Mouse (Mus musculus) thymus, postnatal 25 days (tissue): Measurements from ENCODE around the gene Adgrb3.

Experiments
- DNase-seq: peaks from one replicate; pipeline ENCODE4 v3.0.0; 2022

Gene Adgrb3

DNA sequence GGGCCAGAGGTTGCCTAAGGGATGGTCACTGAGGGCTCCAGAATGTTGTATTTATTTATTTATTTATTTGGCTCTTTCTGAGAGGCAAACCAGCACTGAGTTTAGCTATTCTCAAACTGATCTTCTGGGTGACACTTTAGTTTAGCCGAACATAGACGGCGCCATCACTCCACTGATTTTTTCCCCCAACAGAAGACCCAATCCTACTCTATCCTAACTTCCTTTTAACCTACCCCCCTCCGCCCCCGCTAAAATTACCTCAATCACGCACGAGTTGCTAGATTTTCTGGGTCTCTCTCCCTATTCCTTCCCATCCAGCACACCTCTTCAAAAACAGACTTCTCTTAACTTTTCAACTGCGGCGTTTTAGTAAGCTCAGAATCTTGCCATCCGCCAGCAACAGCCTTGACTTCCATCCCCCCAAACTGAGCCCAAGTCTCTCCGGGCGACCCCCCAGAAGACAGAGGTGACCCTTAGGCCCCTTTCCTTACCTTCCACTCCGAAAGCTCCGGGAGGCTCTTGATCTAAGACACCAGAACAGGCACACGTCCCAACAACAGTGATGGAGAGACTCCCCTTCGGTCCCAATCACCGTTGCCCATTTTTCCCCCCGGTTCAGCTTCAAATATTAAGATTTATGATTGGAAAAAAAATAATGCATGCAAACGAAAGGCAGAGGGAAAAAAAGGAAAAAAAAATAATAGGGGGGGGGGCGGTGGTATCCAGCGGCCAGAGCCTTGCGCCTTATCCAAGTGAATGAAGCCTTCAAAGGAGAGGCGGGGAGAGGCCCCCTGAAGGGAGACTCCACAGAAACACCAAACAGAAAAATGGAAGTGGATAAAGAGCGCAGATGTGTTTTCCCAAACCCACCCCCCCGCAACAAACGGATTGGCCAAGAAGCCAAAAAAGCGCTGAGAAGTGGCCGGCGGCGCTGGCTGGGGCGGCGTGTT is at the start of gene Adgrb3:
Gene Adgrb3 (minus strand): TSS at position 737 of the 950 bp plus-strand sequence.
- no peak for DNase-seq

DNA sequence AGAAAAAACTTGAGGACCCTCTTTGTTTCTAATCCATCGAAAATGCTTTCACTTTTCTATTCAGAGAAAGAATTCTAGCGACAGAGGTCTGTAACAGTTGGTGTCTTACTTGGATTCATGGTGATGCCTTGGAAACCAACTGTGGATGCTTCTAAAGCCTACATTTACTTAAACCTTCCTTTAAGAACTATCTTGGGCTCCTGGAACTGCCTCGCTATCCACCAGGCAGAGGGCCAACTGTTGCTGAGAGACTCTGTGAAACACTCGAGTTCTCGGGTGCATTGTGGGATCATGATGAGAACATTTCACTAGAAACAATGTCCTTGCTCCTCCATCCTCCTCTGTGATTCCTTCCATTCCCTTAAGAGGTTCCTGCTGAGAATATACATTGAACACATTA is 48.0 kb upstream of the Adgrb3 start:
- no peak for DNase-seq

GRCm38 (mm10) chr1:25857473-25857872 is 28.0 kb upstream of the Adgrb3 start:
- no peak for DNase-seq

DNA sequence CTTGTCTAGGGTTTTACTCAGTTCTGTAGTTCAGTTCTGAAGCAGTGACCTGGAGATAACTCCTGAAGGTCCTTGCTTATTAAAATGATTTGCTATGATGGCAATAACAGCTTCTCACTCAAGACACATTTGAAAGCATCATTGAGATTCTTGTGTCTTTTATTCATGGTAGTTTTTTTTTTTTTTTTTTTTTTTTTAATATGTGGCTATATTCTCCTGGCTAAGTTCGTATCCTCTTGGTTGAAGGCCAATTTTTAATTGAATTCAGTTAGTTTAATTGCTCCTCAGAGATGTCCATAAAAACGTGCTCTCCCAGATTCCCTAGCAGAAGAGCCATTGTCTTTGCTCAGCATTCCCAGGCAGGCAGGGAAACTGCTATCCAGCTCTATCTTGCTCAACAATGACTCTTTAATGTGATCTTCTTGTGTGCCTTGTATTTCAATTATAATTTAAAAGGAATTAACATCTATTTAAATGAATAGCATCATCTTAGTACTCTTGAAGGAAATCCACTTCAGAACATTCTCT is 25.0 kb upstream of the Adgrb3 start:
- DNase-seq = no peak

GRCm38 (mm10) chr1:25832260-25832659 is 2.8 kb upstream of the Adgrb3 start:
- no peak for DNase-seq

DNA sequence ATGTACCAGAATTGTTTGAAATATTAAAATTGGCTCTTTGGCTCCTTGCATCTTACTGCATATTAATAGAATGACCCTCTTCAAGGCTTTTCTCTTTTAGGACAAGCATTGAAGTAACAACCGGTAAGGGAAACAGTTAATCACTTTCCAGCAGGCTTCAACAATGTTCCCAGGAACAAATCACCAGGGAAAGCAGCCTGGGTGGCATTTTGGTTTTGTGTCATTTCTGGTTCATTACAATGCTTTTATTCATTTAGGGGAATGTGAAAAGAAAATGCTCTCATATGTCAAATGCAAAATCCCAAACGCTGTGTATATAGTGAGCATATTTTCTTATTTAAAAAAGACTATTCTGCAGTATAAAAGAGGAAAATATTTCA is 2.0 kb upstream of the Adgrb3 start:
- DNase-seq = no peak

DNA sequence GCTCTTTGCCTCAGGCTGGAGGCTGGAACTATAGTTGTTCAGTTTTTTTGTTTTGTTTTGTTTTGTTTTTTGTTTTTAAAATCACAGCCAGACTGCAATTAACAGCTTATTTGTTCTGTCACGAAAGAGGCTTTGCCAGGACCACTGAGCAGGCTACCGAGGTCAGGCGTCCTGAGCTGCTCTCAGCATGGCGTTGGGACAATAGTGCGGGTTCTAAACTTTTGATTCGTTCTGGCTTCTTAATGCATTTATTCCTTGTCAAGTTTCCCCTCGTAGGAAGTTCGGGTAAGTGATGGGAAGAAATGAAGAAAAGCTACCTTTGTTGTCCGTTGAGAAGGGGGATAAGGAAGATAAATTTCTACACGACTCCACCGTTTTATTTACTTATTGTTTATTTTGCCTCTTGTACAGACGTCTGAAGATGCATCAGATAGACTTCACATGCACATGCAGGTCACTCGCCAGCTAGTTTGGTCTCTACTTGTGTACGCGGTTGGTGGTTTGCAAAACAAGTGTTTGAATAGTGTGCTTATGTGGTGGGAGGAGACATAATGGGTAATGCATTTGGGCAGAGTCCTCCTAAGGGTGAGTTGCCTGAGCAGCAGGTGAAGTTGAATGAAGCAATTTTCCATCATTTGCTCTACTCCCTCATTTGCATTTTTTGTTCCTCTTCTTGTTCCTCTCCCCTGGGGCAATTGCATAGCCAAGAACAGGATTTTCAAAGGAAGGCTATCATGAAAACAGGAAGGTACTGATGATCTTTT is 1.4 kb upstream of the Adgrb3 start:
- no peak for DNase-seq

GRCm38 (mm10) chr1:25829921-25830751 is 629 bp upstream of the Adgrb3 start:
- no peak for DNase-seq

DNA sequence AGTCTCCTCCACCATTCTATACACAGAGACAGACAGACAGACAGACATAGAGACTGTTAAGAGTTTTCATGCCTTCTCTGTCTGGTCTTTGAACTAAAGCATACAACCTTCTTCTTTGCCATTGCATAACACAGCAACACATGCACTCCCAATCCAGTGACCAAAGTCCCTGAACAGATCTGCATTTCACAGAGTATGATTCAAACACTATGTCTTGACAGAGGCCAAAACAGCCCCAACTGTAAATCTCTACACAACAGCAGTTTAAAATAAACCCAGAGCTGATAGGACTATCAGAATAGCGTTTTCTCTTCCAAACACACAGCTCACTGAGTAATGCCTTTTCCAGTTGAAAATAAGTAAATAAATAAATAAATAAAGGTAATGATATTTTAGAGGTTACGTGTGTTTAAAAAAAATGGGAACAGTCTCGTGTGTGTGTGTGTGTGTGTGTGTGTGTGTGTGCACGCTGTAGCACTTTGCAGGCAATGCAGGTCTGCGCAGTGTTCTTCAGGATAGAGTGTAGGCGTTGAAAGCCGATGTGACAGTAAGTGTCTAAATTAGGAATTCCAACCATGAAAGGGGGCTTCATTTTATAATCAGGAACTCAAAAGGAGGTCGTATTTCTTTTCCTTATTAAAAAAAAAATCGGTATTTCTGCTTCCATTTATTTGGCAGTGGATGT is 1.3 kb downstream of the Adgrb3 start:
- no peak for DNase-seq

- DNase-seq = no peak
Measured at GRCm38 (mm10) chr1:25827436-25827835, 2.1 kb downstream of the Adgrb3 start.

- DNase-seq = no peak
Measured at GRCm38 (mm10) chr1:25826771-25827170, 2.7 kb downstream of the Adgrb3 start.

DNA sequence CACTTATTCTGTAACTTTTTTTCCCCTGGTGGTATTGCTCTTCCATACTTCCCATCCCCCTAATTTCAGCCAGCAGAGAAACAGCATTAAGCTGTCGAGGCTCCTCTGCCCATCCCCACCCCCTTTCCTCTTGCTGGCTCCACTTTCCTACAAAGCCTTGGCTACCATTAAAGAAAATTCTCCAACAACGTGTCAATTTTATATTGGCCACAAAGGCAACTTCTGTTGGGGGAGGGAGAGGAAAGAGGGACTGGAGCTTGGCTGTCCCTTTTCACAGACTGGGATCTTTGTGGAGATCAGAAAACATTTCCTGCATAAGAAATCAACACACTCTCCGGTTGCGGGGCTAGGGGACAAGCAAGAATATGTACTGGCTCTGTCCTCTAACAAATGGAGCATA is 4.9 kb downstream of the Adgrb3 start:
- DNase-seq = no peak

DNA sequence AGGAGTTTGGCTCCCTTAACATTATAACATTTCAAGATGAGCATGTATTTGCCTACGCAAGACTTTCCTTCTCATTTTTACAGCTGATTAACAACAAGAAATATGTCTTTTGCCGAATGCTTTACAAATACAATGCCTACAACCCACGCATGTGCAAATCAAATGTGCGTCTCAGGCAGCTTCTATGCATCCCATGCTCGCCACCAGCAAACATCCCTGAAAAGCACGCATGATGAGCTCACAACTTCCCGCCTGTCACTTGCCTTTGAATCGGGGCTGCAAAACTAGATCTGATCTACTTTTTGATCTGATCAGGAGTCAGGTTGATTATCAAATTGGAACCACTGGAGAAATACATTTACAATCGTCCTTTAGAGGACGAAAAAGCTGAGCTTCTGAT is 5.5 kb downstream of the Adgrb3 start:
- DNase-seq = no peak

DNA sequence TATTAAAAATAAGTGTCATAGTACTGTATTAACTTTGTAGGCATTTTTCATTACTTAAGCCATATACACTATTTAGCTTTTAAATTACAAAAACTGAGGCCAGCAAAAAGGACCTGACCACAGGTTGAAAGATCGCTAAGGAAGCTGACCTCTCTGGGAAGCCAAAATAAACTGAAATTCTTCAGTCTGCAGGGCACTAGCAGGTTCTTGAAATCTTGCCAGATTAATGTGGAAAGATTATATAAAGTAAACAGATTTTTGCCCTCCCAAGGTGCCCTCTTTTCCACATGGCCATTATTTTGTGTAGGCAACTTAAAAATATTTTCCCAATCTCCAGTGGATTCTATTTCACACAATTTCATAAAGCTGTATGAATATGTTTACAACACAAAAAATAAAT is 14.0 kb downstream of the Adgrb3 start:
- DNase-seq = no peak

DNA sequence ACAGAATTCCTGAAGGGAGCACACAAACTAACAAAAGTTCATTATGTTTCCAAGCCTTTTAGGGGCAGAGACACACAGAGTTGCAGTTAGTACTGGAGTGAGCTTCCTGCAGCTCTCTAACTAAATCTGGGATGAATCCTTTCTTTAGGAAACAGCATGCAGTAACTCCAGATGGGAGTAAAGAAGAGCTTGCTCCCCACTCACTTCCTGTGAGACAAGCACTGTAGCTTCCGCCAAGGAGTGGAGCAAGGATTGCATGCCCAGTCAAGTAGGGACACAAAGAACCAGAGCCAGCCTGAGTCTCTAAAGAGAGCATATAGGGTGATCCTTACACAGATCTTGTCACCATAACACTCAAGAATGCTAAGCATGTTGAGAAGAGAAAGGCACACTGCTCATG is 50.7 kb downstream of the Adgrb3 start:
- no peak for DNase-seq

DNA sequence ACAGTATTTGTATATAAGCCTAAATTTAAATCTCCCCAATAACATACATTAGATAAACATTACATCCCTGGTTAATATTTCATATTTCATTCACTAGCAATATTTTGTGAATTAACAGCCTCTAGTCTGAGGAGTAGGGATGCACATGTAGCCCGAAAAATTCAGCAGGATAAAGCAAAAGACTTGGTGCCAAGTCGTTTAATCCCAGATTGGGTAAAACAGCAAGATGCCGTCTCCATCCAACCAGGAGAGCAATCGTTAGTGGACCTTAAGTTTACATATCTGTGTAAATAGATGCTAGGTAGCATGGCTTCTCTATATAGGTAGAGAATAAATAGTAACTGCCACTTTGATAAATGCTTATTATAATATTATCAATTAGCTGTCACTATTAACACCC is 52.0 kb downstream of the Adgrb3 start:
- no peak for DNase-seq

- DNase-seq = no peak
Measured at GRCm38 (mm10) chr1:25775440-25776130, 53.9 kb downstream of the Adgrb3 start.

- DNase-seq = no peak
Measured at GRCm38 (mm10) chr1:25768958-25769357, 60.5 kb downstream of the Adgrb3 start.

GRCm38 (mm10) chr1:25755265-25755664 is 74.2 kb downstream of the Adgrb3 start:
- DNase-seq = no peak

DNA sequence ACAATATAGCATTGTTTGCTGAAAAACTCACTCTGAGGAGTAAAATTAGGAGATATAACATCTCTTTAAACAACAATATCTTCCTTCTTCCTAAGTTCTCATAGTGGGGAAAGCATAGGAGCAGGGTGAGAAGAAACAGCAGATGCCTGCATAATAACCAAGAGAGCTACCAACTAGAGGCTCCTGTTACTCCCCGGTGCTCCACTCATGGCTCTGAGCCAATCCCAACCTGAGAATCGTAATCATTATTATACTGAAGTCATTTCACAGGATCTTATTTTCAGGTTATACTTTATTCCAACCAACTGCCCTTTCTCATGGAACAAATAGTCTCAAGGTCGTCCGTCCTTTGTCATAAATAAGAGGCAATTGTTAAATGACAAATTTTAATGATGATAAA is 75.0 kb downstream of the Adgrb3 start:
- no peak for DNase-seq

DNA sequence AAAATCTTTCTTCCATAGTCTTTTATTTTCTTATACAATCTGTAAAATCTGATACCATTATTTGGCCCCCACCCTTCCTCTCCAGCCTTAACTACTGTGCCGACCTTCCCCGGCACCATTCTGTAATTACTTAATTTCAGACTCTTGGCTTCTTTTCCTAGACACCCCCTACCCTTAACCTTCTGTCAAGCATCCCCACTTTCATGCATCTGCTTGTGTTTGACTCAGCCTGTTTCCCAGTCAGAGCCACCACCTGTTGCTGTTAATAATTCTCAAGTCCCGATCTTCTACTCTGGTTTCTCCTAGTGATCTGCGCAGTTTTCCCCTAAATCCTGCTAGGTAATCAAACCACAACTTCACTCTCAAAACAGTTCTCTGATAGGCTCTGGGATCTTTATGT is 83.9 kb downstream of the Adgrb3 start:
- no peak for DNase-seq

DNA sequence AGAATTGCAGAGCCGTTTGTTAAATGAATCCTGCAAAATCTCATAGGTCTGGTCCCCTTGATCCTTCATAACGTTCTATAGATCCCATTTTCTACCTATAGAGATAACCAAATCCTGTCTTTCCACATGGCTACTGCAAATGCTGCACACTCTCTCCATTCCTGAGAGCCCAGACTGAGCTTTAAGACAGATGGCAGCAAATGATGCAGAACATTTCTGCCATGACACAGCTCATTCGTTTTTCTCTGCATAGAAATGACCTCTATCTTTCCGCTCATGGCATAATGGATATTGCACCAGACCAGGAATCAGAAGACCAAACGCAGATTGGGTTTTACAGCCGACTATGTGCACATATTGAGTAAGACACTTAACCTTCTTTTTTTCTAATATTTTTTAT is 84.8 kb downstream of the Adgrb3 start:
- no peak for DNase-seq
